9 mouse cellular contexts compared by ENCODE assay signal in genomic region chr17:29450899-29451840, GRCm38 (mm10). TPM values are rescaled to one million over a fixed set of nuclear protein-coding genes. Genes with fewer than 3 reads are reported as not detected.
DNase-seq lines count a peak whose midpoint lies in the region; ATAC-seq lines count a peak whose summit lies in the region.
"Had no signal": no experiment of that assay in that cellular context is flagged by ENCODE, and none has a peak within 500 bp of the region (broad histone marks: within the 10 kb centered on the region; RNA-seq: fewer than 3 reads in every experiment).

No protein-coding gene starts in this region.

- H3K9me3 ChIP-seq in forebrain, embryonic 13.5 days (replicated peaks) = peaks cover 3% of the 10 kb centered on the region
- no peaks in the 10 kb centered on the region for H3K9me3 ChIP-seq in lung, embryonic 15.5 days
- no peaks in the 10 kb centered on the region for H3K9me3 ChIP-seq in stomach, embryonic 16.5 days (replicated peaks; ENCODE audit: control insufficient read depth, low read length)

- DNase-seq in R1 (ENCODE audit: low read depth, low spot score) = peak; percentile 100
- peak; percentile 78 to 85 for DNase-seq in kidney, adult 8-10 months
- DNase-seq in T-cell, adult 2 months (ENCODE audit: low spot score) = no peak
- no peak for DNase-seq in right cerebral cortex, postnatal 36 days (ENCODE audit: low spot score in 2 of 2)
- DNase-seq in adrenal gland, adult 8-10 months = no peak

- peak; percentile 30; the same call in 1 of the 2 replicates for ATAC-seq in forebrain, embryonic 13.5 days
- peak; percentile 60 for ATAC-seq in lung, embryonic 15.5 days (ENCODE audit: borderline replicate concordance, extremely low read depth, low FRiP score, low TSS enrichment)
- peak; percentile 59 for ATAC-seq in stomach, embryonic 16.5 days (ENCODE audit: insufficient read depth, low FRiP score)

- H3K9ac ChIP-seq in forebrain, embryonic 13.5 days = peak overlapping the region; percentile 54
- peak overlapping the region; percentile 15; the same call in 1 of the 2 replicates for H3K9ac ChIP-seq in lung, embryonic 15.5 days
- peak overlapping the region; percentile 61 for H3K9ac ChIP-seq in stomach, embryonic 16.5 days (ENCODE audit: low read length)

- no peaks in the 10 kb centered on the region for H3K27me3 ChIP-seq in forebrain, embryonic 13.5 days
- H3K27me3 ChIP-seq in lung, embryonic 15.5 days = no peaks in the 10 kb centered on the region
- no peaks in the 10 kb centered on the region for H3K27me3 ChIP-seq in stomach, embryonic 16.5 days (ENCODE audit: control insufficient read depth, insufficient read depth, low read length)

- no peaks in the 10 kb centered on the region for H3K36me3 ChIP-seq in forebrain, embryonic 13.5 days (ENCODE audit: poor library complexity, severe bottlenecking)
- H3K36me3 ChIP-seq in lung, embryonic 15.5 days = no peaks in the 10 kb centered on the region
- H3K36me3 ChIP-seq in stomach, embryonic 16.5 days (ENCODE audit: control insufficient read depth, insufficient read depth, low read length) = no peaks in the 10 kb centered on the region

- peak overlapping the region; percentile 7; the same call in 1 of the 2 replicates for H3K4me3 ChIP-seq in forebrain, embryonic 13.5 days
- H3K4me3 ChIP-seq in lung, embryonic 15.5 days = peak overlapping the region; percentile 3
- H3K4me3 ChIP-seq in stomach, embryonic 16.5 days (replicated peaks; ENCODE audit: low read length) = peak overlapping the region; percentile 11; the same call in 1 of the 2 replicates

- H3K4me2 ChIP-seq in forebrain, embryonic 13.5 days = peak overlapping the region; percentile 45
- H3K4me2 ChIP-seq in lung, embryonic 15.5 days = peak overlapping the region; percentile 41
- peak overlapping the region; percentile 45 for H3K4me2 ChIP-seq in stomach, embryonic 16.5 days (ENCODE audit: low read depth, low read length)

- H3K4me1 ChIP-seq in forebrain, embryonic 13.5 days = peaks cover 11% of the 10 kb centered on the region
- peaks cover 26% of the 10 kb centered on the region for H3K4me1 ChIP-seq in lung, embryonic 15.5 days
- H3K4me1 ChIP-seq in stomach, embryonic 16.5 days (ENCODE audit: control insufficient read depth, insufficient read depth, low read length) = peaks cover 28% of the 10 kb centered on the region

- WGBS in forebrain, embryonic 13.5 days = 2% methylated on average over 34 of the region's 34 CpGs
- 6% methylated on average over 34 of the region's 34 CpGs for WGBS in lung, embryonic 15.5 days
- WGBS in stomach, embryonic 16.5 days = 13% methylated on average over 34 of the region's 34 CpGs

- peak overlapping the region; percentile 48 for H3K27ac ChIP-seq in forebrain, embryonic 13.5 days
- peak overlapping the region; percentile 90 for H3K27ac ChIP-seq in lung, embryonic 15.5 days
- peak overlapping the region; percentile 74 for H3K27ac ChIP-seq in stomach, embryonic 16.5 days (ENCODE audit: low read length)
- H3K27ac ChIP-seq: macrophage had no signal

RNA-seq across cellular contexts. Expression of gene Pim1, which starts 39.4 kb away (rescaled TPM):
- polyA plus RNA-seq in forebrain, embryonic 13.5 days (2015; fragmentation: Nextera tagmentation; extraction: Ambion mirVana) = 21.0 and 22.0 TPM in 2 replicates
- polyA plus RNA-seq in lung, embryonic 15.5 days (2015; fragmentation: Nextera tagmentation; extraction: Ambion mirVana) = 16.3 and 17.2 TPM in 2 replicates
- 11.8 and 13.5 TPM in 2 replicates for polyA plus RNA-seq in stomach, embryonic 16.5 days (2015; fragmentation: Nextera tagmentation; extraction: Ambion mirVana)
- total RNA-seq in adrenal gland, adult 8-10 months (2022) = 100 to 1,000 TPM in 1 of 4 experiments, 10 to 100 TPM in 3; 55.1 to 168 (median 83.0) TPM

Comparison
In these comparisons a context has a peak if more than half of its experiments do, and no peak if none do; other contexts are left out.
1. DNase-seq: peak in R1 (single experiment) and kidney, adult 8-10 months (2 of 2); none in T-cell, adult 2 months (single experiment), right cerebral cortex, postnatal 36 days (0 of 2) and adrenal gland, adult 8-10 months (single experiment).
2. Peak in every context shown above with its lines, with median percentiles within 50 percentile points of each other: ATAC-seq, H3K27ac ChIP-seq, H3K4me2 ChIP-seq, H3K4me3 ChIP-seq and H3K9ac ChIP-seq.